Mouse (Mus musculus) ES-Bruce4 (cell line): ENCODE data around the gene Atp5b. TPM values are rescaled to one million over a fixed set of nuclear protein-coding genes. Genes with fewer than 3 reads are reported as not detected.

Experiments used
- H3K27ac ChIP-seq: 2 replicates; pipeline ENCODE4 v1.5.1; 2012; ENCODE audit warnings: low read length, inconsistent platforms; ENCODE audit not compliant: insufficient read depth
- H3K27me3 ChIP-seq: 2 replicates; pipeline ENCODE4 v1.6.1; 2012; ENCODE audit warnings: mild to moderate bottlenecking, low read length, inconsistent platforms; ENCODE audit not compliant: control insufficient read depth, poor library complexity, insufficient read depth, severe bottlenecking
- H3K36me3 ChIP-seq: 2 replicates; pipeline ENCODE4 v1.6.1; 2012; ENCODE audit warnings: inconsistent platforms, mild to moderate bottlenecking, low read length, moderate library complexity; ENCODE audit not compliant: control insufficient read depth, poor library complexity, insufficient read depth, severe bottlenecking
- H3K4me1 ChIP-seq: one replicate; pipeline ENCODE4 v1.8.1; 2011; ENCODE audit warnings: low read length; ENCODE audit not compliant: control insufficient read depth, insufficient read depth
- H3K4me3 ChIP-seq: 2 replicates; pipeline ENCODE4 v1.5.1; 2011; ENCODE audit warnings: low read depth, mild to moderate bottlenecking, low read length
- H3K9ac ChIP-seq: 2 replicates; pipeline ENCODE4 v1.6.1; 2012; ENCODE audit warnings: low read depth, mild to moderate bottlenecking, inconsistent platforms; ENCODE audit not compliant: poor library complexity, severe bottlenecking
- H3K9me3 ChIP-seq: replicated peaks from 2 replicates; pipeline ENCODE4 v1.6.1; 2012; ENCODE audit warnings: mild to moderate bottlenecking, low read length, inconsistent platforms; ENCODE audit not compliant: control insufficient read depth, poor library complexity, insufficient read depth, severe bottlenecking
- CTCF ChIP-seq: IDR thresholded peaks from one replicate; pipeline ENCODE4 v1.8.1; 2011; ENCODE audit warnings: low read depth, low read length
- EP300 ChIP-seq: IDR thresholded peaks from 2 replicates; pipeline ENCODE4 v1.6.1; 2011; ENCODE audit warnings: low read depth, low read length; ENCODE audit not compliant: insufficient read depth
- POLR2A ChIP-seq: IDR thresholded peaks from one replicate; pipeline ENCODE4 v1.8.1; 2011; ENCODE audit warnings: low read length; ENCODE audit not compliant: insufficient read depth
- polyA plus RNA-seq: library from polyadenylated mRNA; stranded (reverse); fragments of >200 nt; gene quantifications from 2 replicates; pipeline ENCODE4 v1.2.4, GENCODE M21; 2011; ENCODE audit warnings: low read depth; ENCODE audit not compliant: missing spikeins, insufficient read depth, insufficient read length

Atp5b gene
- polyA plus RNA-seq, 1 experiment: 1,323 TPM

GRCm38 (mm10) chr10:128127497-128127896, 44.4 kb downstream of the Atp5b start:
- peaks cover 68% of the 10 kb centered on the region for H3K36me3 ChIP-seq
- no peak overlapping the region for H3K27ac ChIP-seq
- no peaks in the 10 kb centered on the region for H3K9me3 ChIP-seq
- no peak overlapping the region for H3K4me3 ChIP-seq
- no peak overlapping the region for H3K9ac ChIP-seq
- no peaks in the 10 kb centered on the region for H3K27me3 ChIP-seq
- no peak for TF ChIP-seq POLR2A
- H3K4me1 ChIP-seq: peaks cover 4% of the 10 kb centered on the region

DNA sequence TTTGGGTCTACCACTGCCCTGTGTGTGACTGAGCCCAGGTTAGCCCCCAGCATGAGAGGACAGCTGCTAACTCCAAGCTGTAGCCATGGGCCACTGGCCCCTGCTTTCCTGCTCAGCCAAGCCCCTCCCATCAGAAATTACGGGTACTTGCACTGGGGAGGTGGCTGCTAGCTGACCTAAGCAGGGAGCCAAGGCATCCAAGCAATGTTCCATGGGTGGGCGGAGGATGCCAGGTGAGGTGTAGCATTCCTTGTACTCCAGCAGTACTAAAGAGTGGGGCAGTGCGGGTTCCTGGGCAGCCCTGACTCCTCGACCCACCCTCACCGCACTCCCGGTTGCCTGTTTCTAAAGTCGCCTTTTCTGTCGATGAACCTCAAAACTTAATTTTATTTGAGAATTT, 45.1 kb downstream of the Atp5b start:
- no peaks in the 10 kb centered on the region for H3K9me3 ChIP-seq
- H3K4me3 ChIP-seq: no peak overlapping the region
- H3K9ac ChIP-seq: no peak overlapping the region
- no peaks in the 10 kb centered on the region for H3K27me3 ChIP-seq
- TF ChIP-seq CTCF: no peak
- TF ChIP-seq EP300: no peak
- no peak for TF ChIP-seq POLR2A
- H3K4me1 ChIP-seq: peaks cover 4% of the 10 kb centered on the region
- H3K27ac ChIP-seq: no peak overlapping the region
- H3K36me3 ChIP-seq: peaks cover 61% of the 10 kb centered on the region

DNA sequence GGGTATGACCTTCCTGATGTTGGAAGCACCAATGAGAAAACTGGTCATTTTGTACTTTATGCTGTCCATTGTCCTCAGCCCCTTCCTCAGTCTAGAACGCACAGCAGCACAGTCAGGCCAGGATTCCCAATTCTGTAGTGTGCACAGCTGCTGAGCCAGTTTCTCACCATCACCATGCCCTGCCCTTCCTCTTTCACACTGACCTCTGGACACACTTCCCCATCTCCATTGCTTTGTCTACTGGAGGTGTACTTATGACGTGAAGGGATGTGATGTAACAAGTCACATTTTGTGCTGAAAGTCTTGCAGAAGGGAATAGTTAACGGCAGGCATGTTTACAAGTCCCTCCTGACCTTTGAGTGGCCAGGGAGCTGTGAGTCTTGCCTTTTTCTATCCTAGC, 48.2 kb downstream of the Atp5b start:
- H3K36me3 ChIP-seq: peaks cover 30% of the 10 kb centered on the region
- no peaks in the 10 kb centered on the region for H3K27me3 ChIP-seq
- no peak overlapping the region for H3K9ac ChIP-seq
- no peak overlapping the region for H3K27ac ChIP-seq
- no peaks in the 10 kb centered on the region for H3K9me3 ChIP-seq
- TF ChIP-seq POLR2A: no peak
- TF ChIP-seq EP300: no peak
- peaks cover 4% of the 10 kb centered on the region for H3K4me1 ChIP-seq
- H3K4me3 ChIP-seq: no peak overlapping the region

DNA sequence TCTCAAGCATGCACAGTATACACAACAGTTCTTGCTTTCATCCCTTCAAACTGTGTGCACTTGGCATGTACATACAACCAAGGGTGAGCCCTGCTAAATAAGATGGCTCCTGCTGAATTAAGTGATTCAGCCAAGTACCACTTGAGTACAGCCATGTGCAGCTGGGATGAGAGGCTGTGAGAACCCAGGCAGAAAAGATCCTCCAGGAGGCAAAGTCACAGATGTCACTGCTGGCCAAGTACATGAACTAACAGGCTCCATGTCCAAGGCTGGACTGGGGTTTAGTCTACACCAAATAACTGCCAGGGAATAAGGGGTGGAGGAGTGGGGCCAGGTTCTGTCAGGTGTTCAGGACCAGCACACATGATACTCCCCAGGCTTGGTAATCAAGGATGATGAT, 48.7 kb downstream of the Atp5b start:
- Histone ChIP-seq H3K9me3 (no peaks in the 10 kb centered on the region), H3K27ac (no peak overlapping the region), H3K36me3 (peaks cover 25% of the 10 kb centered on the region), H3K4me3 (no peak overlapping the region), H3K9ac (no peak overlapping the region), H3K27me3 (no peaks in the 10 kb centered on the region), H3K4me1 (peaks cover 4% of the 10 kb centered on the region)
- no peak for TF ChIP-seq POLR2A
- TF ChIP-seq EP300: no peak
- TF ChIP-seq CTCF: no peak

DNA sequence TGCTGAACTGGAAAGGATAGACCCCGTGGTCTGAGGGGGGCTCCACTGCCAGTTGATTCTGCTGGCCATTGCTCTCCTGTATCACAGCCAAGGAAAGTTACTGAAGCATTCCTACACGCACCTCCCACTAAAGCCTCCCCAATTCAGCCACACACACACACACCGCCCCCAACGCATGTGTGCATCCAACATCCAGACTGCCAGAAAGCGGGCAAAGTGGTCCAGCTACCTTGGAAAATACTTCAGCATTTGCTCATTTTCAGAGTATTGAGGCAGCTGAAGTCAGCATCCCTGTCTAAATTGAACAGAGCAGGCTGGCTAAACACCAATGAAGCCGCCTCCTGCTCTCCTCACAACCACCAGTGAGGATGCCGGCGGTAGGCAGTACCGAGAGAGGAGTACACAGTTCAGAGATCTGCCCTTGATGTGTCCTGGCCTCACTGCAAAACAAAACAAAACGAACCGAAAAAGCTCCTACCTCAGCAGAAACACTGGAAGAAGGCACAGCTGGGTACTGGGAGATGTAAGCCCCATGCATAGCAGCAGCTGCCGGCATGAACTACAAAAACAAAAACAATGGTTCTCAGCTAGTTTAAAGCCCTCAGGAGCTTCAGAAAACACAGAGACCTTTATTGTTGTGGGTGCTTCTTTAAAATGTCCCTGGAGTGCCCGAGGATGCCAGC, 50.7 kb downstream of the Atp5b start:
- TF ChIP-seq POLR2A (no peak), CTCF (no peak), EP300 (no peak)
- Histone ChIP-seq H3K9me3 (no peaks in the 10 kb centered on the region), H3K4me1 (no peaks in the 10 kb centered on the region), H3K9ac (no peak overlapping the region), H3K27ac (no peak overlapping the region), H3K4me3 (no peak overlapping the region), H3K36me3 (peaks cover 13% of the 10 kb centered on the region; the same call in 1 of the 2 replicates), H3K27me3 (no peaks in the 10 kb centered on the region)

DNA sequence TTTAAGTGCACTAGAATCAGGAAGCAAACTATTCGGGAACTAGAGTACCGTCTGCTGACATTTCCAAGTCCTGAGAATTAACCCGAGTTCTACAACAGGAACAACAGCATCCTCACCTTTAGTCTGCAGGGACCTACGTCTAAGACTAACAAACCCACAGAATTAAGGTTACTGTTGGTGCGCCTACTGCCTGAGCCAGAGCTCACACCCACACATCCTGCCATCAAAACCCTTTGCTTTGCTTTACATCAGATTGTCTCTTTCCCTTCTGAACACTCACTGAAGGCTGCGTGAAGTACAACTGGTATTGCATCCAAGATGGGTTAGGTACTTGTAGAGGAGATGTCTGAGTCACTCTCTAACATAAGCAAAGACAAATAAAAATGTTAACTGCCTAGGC, 52.3 kb downstream of the Atp5b start:
- H3K27ac ChIP-seq: no peak overlapping the region
- H3K27me3 ChIP-seq: no peaks in the 10 kb centered on the region
- no peak for TF ChIP-seq EP300
- TF ChIP-seq CTCF: no peak
- no peak for TF ChIP-seq POLR2A
- H3K9me3 ChIP-seq: no peaks in the 10 kb centered on the region
- H3K9ac ChIP-seq: no peak overlapping the region
- no peaks in the 10 kb centered on the region for H3K4me1 ChIP-seq
- peaks cover 8% of the 10 kb centered on the region; the same call in 1 of the 2 replicates for H3K36me3 ChIP-seq
- no peak overlapping the region for H3K4me3 ChIP-seq

Other genes with a start within 250 kb of the Atp5b start
- not detected in 2 replicates for gene Rdh19, start 233.3 kb upstream of the Atp5b start, polyA plus RNA-seq
- gene Rdh16f2, start 216.8 kb upstream of the Atp5b start, polyA plus RNA-seq: not detected in 2 replicates
- not detected in 2 replicates for gene Rdh7, start 194.5 kb upstream of the Atp5b start, polyA plus RNA-seq
- gene Sdr9c7, start 184.8 kb upstream of the Atp5b start, polyA plus RNA-seq: not detected in 2 replicates
- gene Hsd17b6, start 75.7 kb upstream of the Atp5b start, polyA plus RNA-seq: not detected in 2 replicates
- 69.7 and 78.2 TPM in 2 replicates for gene Prim1, start 68.1 kb upstream of the Atp5b start, polyA plus RNA-seq
- 1,269 and 1,335 TPM in 2 replicates for gene Naca, start 47.7 kb upstream of the Atp5b start, polyA plus RNA-seq
- gene Ptges3, start 24.3 kb upstream of the Atp5b start, polyA plus RNA-seq: 759 and 788 TPM in 2 replicates
- 166 and 170 TPM in 2 replicates for gene Baz2a, start 8.3 kb downstream of the Atp5b start, polyA plus RNA-seq
- 133 and 137 TPM in 2 replicates for gene Rbms2, start 97.0 kb downstream of the Atp5b start, polyA plus RNA-seq
- gene Gls2, start 111.2 kb downstream of the Atp5b start, polyA plus RNA-seq: 24.3 and 30.9 TPM in 2 replicates
- gene Spryd4, start 128.5 kb downstream of the Atp5b start, polyA plus RNA-seq: 21.8 and 21.9 TPM in 2 replicates
- gene Mip, start 142.6 kb downstream of the Atp5b start, polyA plus RNA-seq: 0.37 and 0.62 TPM in 2 replicates
- gene Timeless, start 148.8 kb downstream of the Atp5b start, polyA plus RNA-seq: 57.7 and 64.1 TPM in 2 replicates
- 0.43 TPM in 1 of 2 replicates, not detected in the other for gene Apon, start 170.8 kb downstream of the Atp5b start, polyA plus RNA-seq
- gene Apof, start 185.4 kb downstream of the Atp5b start, polyA plus RNA-seq: not detected in 2 replicates
- gene Stat2, start 187.3 kb downstream of the Atp5b start, polyA plus RNA-seq: 29.7 and 35.9 TPM in 2 replicates
- gene Il23a, start 215.5 kb downstream of the Atp5b start, polyA plus RNA-seq: 4.7 and 5.7 TPM in 2 replicates
- gene Pan2, start 220.1 kb downstream of the Atp5b start, polyA plus RNA-seq: 40.5 and 40.8 TPM in 2 replicates
- 62.9 and 68.4 TPM in 2 replicates for gene Cnpy2, start 239.2 kb downstream of the Atp5b start, polyA plus RNA-seq